Mouse (Mus musculus): ENCODE measurements around the gene Rnf130.

The Rnf130 gene

DNA sequence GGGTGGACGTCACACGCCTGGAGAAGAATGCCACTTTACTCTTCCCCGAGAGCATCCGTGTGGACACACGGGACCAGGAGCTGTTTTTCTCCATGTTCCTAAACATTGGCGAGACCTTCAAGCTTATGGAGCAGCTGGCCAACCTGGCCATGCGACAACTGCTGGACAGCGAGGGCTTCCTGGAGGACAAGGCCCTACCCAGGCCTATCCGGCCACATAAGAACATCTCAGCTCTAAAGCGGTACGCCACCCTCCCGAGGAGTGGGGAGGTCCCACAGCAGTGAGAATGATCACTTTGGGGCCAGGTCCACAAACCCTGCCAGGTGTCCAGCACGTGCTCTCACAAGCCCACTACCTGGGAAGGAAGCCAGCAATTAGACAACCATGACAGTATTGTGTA lies 121.0 kb downstream of the Rnf130 start:
- no peak for DNase-seq

DNA sequence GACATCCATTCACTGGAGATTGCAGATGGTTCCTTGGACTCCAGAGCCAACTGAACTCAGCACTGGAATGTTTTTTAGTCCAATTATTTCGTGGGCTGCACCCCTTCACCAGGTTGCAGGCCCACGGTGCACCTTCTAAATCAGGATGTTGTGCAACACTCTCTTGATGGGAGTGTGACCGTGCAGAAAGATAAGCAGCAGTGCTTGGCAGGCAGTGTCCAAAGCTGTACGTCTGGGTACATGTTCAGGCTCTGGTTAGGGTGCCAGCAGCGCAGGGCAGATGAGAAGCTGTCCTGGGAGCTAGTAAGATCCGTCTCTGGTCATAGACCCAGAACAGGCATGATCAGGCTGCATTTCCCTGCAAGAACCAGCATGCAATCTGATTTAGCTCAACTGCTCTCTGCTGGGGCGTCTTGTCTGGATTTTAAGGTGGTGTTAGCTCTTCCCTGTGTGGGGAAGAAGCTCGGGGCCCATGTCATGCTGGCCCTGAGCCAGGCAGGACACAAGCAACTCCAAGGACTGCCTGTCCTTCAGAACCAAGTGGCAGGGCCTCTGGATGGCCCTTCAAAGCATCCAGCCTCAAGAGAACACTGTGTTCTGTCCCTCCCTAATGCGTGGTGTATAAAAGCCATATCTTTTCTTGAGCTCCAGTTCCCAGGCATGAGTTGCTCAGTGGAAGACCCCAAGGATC lies 122.3 kb downstream of the Rnf130 start:
- DNase-seq: no peak

DNA sequence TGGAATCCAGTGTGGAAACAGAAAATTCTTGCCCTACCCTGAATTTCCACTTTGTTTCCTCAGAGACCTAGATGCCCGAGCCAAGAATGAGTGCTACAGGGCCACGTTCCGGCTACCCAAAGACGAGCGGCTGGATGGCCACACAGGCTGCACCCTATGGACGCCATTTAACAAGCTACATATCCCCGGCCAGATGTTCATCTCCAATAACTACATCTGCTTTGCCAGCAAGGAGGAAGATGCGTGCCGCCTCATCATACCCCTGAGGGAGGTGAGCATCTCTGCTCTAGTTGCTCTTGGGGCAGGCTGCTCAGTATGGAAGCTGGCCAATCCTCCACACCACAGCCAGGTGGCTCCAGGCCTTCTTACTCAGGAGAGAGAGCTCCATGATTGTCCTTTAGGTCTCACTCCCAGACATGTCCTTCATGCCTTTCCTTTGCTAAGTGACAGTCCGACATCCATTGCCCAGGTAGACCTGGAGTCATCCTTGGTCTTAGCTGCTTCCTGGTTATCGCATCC lies 122.9 kb downstream of the Rnf130 start:
- peak; percentile 25 to 28 for DNase-seq

DNA sequence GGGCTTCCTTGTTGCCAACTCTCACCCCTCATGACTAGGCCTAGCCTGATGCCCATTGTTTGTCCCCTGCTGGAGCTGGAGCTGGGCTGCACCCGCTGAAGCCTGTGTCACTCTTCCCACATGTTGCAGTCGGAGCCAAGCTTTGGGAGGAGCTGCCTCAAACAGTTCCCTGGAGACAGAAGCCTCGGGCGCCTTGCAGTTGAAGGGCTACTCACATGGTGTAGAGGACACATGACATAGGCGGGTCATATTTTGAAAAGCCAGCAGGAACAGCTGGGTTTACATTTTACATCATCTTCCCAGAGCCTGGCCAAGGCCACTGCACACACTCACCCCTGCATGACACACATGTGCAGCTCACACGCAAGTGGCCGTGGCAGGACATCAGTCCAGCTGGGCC lies 124.1 kb downstream of the Rnf130 start:
- no peak for DNase-seq

DNA sequence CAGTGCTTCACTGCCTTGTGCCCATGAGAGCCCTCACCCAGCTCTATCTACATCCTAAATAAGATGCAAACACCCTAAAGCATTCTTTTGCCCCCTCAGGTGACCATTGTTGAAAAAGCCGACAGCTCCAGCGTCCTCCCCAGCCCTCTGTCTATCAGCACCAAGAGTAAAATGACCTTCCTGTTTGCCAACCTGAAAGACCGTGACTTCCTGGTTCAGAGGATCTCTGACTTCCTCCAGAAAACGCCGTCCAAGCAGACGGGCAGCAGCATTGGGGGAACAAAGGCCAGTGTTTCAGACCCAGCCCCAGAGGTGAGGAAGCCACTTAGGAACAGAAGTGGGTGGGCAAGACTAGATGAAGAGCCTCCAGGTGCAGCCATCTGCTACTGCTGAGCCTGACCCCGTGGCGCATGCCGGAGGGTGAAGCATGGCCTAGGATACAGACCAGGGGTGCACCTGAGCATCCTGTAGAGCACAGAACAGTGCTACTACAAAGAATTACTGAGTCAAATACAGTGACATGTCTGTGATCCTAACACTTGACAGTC lies 124.5 kb downstream of the Rnf130 start:
- DNase-seq: no peak

DNA sequence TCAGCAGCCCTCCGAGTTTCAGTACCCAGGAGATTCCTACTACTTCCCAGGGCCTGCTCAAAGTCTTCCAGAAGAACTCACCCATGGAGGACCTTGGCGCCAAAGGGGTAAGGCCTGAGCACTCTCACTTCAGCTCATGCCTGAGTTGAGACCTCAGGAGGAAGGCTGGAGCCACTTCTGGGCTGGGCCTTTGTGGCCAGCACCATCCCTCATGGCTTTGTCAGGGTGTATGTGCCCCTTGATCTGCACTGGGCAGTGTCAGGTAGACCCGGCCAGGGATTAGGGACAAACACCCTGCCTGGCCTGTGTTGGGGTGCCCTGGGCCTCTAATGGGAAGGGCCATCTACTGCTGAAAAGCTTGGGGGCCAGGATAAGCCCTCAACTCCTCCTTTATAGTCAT lies 126.2 kb downstream of the Rnf130 start:
- DNase-seq: no peak

DNA sequence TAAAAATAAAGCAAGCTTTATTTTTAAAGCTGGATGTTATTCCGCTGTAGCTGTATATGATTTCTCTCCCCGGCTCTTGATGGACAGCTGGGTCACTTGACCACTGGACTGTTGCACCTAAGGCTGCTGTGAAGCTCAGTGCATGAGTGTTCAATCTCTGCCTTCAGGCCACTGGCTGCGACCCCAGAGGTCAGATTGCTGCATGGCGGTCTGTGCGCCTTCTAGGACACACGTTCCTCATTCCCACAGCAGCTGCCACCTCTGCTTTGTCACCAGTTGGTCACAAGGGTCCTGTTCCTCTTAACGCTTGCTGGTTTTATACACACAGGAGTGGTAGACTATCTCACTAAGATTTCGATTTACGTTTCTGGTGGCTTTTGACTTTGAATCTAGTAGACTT lies 129.0 kb downstream of the Rnf130 start:
- no peak for DNase-seq
